Comparison of ENCODE assay signal across 23 mouse cellular contexts in the genomic region with DNA sequence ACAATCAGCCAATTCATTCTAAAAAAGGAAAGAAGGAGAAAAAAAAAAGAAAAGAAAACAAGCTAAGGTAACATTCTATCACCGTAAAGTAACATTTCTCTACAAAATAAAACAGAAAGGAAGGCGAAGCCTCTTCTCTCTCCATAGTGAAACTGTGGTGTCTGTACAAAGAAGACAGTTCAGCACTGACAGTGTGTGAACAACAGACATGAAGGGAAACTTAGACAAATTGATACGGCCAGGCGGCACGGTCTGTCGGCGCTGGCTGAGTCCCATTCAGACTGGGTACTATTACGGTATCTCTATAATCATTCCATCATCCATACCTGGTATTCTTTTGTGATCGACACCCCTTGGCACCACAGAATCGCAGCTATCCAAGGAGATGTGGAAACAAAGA. TPM values are rescaled to one million over a fixed set of nuclear protein-coding genes. Genes with fewer than 3 reads are reported as not detected.
DNase-seq lines count a peak whose midpoint lies in the region; TF ChIP-seq lines count a peak whose summit lies in the region.
"Had no signal": no experiment of that assay in that cellular context is flagged by ENCODE, and none has a peak within 500 bp of the region (broad histone marks: within the 10 kb centered on the region; RNA-seq: fewer than 3 reads in every experiment).

No protein-coding gene starts in this region.

- no peak for TF ChIP-seq POLR2A in thymus, adult 2 months (IDR thresholded peaks at IDR 0.05; ENCODE audit: control insufficient read depth, extremely low read depth, insufficient read depth, low read length, poor library complexity)

- no peak for DNase-seq in layer of hippocampus, adult 2 months (ENCODE audit: low spot score in 2 of 2)
- DNase-seq in layer of hippocampus, adult 9-10 months (ENCODE audit: low spot score), result no peak
- no peak for DNase-seq in thymus, adult 2 months
- DNase-seq in thymus, postnatal 25 days, result no peak
- DNase-seq in naive thymus-derived CD4-positive, alpha-beta T cell, adult 2 months (ENCODE audit: low read depth), result peak; percentile 57
- DNase-seq in heart, embryonic 10.5 days (ENCODE audit: low spot score), result no peak
- DNase-seq: adrenal gland, adult 2 months; adrenal gland, postnatal 14 days; cerebellum, adult 11 months; cerebellum, adult 9-11 months; cerebellum, postnatal 25 days; gastrocnemius, postnatal 25 days; heart, adult 18-20 months had no signal

- 91% methylated on average over 10 of the region's 10 CpGs for WGBS in thymus, adult 2 months
- WGBS in heart, embryonic 10.5 days, result 86% methylated on average over 10 of the region's 10 CpGs

- peak overlapping the region; percentile 70 for H3K27ac ChIP-seq in layer of hippocampus, adult 2 months
- H3K27ac ChIP-seq in thymus, adult 2 months (ENCODE audit: control insufficient read depth, insufficient read depth, low read length), result peak overlapping the region; percentile 1; the same call in 1 of the 2 replicates
- no peak overlapping the region for H3K27ac ChIP-seq in heart, embryonic 10.5 days
- H3K27ac ChIP-seq: embryonic facial prominence, embryonic 12.5 days; embryonic facial prominence, embryonic 15.5 days; forebrain, embryonic 15.5 days; heart, embryonic 13.5 days; hindbrain, embryonic 12.5 days; hindbrain, embryonic 15.5 days had no signal

- H3K4me3 ChIP-seq in layer of hippocampus, adult 2 months, result peak overlapping the region; percentile 6; the same call in 1 of the 2 replicates
- H3K4me3 ChIP-seq in thymus, adult 2 months (ENCODE audit: control insufficient read depth, insufficient read depth, low read length), result no peak overlapping the region
- H3K4me3 ChIP-seq in heart, embryonic 10.5 days, result no peak overlapping the region
- H3K4me3 ChIP-seq: embryonic facial prominence, embryonic 12.5 days; embryonic facial prominence, embryonic 15.5 days; forebrain, embryonic 15.5 days; heart, embryonic 13.5 days; hindbrain, embryonic 12.5 days; hindbrain, embryonic 15.5 days had no signal

- no peak for TF ChIP-seq CTCF in layer of hippocampus, adult 2 months (conservative IDR thresholded peaks at IDR 0.05)
- no peak for TF ChIP-seq CTCF in thymus, adult 2 months (IDR thresholded peaks at IDR 0.05; ENCODE audit: borderline replicate concordance, control insufficient read depth, extremely low read depth, insufficient read depth, low read length, poor library complexity)

- H3K36me3 ChIP-seq in thymus, adult 2 months (ENCODE audit: control insufficient read depth, insufficient read depth, low read length), result no peaks in the 10 kb centered on the region
- no peaks in the 10 kb centered on the region for H3K36me3 ChIP-seq in heart, embryonic 10.5 days
- H3K36me3 ChIP-seq: embryonic facial prominence, embryonic 12.5 days; embryonic facial prominence, embryonic 15.5 days; forebrain, embryonic 15.5 days; heart, embryonic 13.5 days; hindbrain, embryonic 12.5 days; hindbrain, embryonic 15.5 days had no signal

- no peaks in the 10 kb centered on the region for H3K9me3 ChIP-seq in heart, embryonic 10.5 days
- H3K9me3 ChIP-seq: embryonic facial prominence, embryonic 12.5 days; embryonic facial prominence, embryonic 15.5 days; forebrain, embryonic 15.5 days; heart, embryonic 13.5 days; hindbrain, embryonic 12.5 days; hindbrain, embryonic 15.5 days had no signal

- H3K27me3 ChIP-seq in thymus, adult 2 months (ENCODE audit: control insufficient read depth, insufficient read depth, low read length), result no peaks in the 10 kb centered on the region
- H3K27me3 ChIP-seq in heart, embryonic 10.5 days (ENCODE audit: insufficient read depth, poor library complexity, severe bottlenecking), result peaks cover 4% of the 10 kb centered on the region; the same call in 1 of the 2 replicates
- H3K27me3 ChIP-seq: embryonic facial prominence, embryonic 12.5 days; embryonic facial prominence, embryonic 15.5 days; forebrain, embryonic 15.5 days; hindbrain, embryonic 12.5 days; hindbrain, embryonic 15.5 days had no signal

- peaks cover 41% of the 10 kb centered on the region for H3K4me1 ChIP-seq in thymus, adult 2 months (replicated peaks; ENCODE audit: control insufficient read depth, insufficient read depth, low read length)
- peaks cover 15% of the 10 kb centered on the region for H3K4me1 ChIP-seq in heart, embryonic 10.5 days
- H3K4me1 ChIP-seq: embryonic facial prominence, embryonic 12.5 days; embryonic facial prominence, embryonic 15.5 days; forebrain, embryonic 15.5 days had no signal

RNA-seq across cellular contexts. Expression of gene Cd5, which starts 34.1 kb away (rescaled TPM):
- not detected for total RNA-seq in layer of hippocampus, adult 2 months (2021)
- polyA plus RNA-seq in thymus, adult 2 months (2012; rRNA removed), result 250 and 282 TPM in 2 replicates
- polyA plus RNA-seq in heart, embryonic 10.5 days (2016; fragmentation: Nextera tagmentation; extraction: Ambion mirVana), result 0.18 and 0.28 TPM in 2 replicates
- total RNA-seq: common myeloid progenitor, adult 5-6 weeks; MEL had no signal

RNA-seq across cellular contexts. Expression of gene Cd6, which starts 57.0 kb away (rescaled TPM):
- total RNA-seq in layer of hippocampus, adult 2 months (2021), result under 1 TPM in 1 of 2 experiments, not detected in 1; 0.32 TPM
- 317 and 321 TPM in 2 replicates for polyA plus RNA-seq in thymus, adult 2 months (2012; rRNA removed)
- 0.06 TPM in 1 of 2 replicates, not detected in the other for polyA plus RNA-seq in heart, embryonic 10.5 days (2016; fragmentation: Nextera tagmentation; extraction: Ambion mirVana)
- total RNA-seq: adrenal gland, adult 2 months; gastrocnemius, adult 8-10 months; MEL had no signal
- polyA plus RNA-seq: embryonic facial prominence, embryonic 12.5 days; embryonic facial prominence, embryonic 15.5 days; forebrain, embryonic 11.5 days; forebrain, embryonic 15.5 days; hindbrain, embryonic 12.5 days had no signal

Comparison
In these comparisons a context has a peak if more than half of its experiments do, and no peak if none do; other contexts are left out.
1. RNA of gene Cd5, which starts 34.1 kb away (polyA plus RNA-seq): 250 to 282 TPM in thymus, adult 2 months; 0.18 to 0.28 TPM in heart, embryonic 10.5 days; every median in the first group is over 100 times any median in the second.
2. RNA of gene Cd6, which starts 57.0 kb away (polyA plus RNA-seq): 317 to 321 TPM in thymus, adult 2 months; 0.06 TPM in heart, embryonic 10.5 days; every median in the first group is over 100 times any median in the second.